Mouse (Mus musculus): ENCODE results near the gene Vti1b.

- TF ChIP-seq CTCF (IDR thresholded peaks at IDR 0.05; ENCODE audit: extremely low read depth, insufficient read depth, insufficient read length, insufficient replicate concordance) (no peak), POLR2A (IDR thresholded peaks at IDR 0.05; ENCODE audit: low read depth, low read length) (no peak)
These were observed 40.6 kb downstream of the Vti1b start for GRCm38 (mm10) chr12:79131706-79132460.
